Comparison of ENCODE assay signal across 10 mouse cellular contexts in the genomic region with DNA sequence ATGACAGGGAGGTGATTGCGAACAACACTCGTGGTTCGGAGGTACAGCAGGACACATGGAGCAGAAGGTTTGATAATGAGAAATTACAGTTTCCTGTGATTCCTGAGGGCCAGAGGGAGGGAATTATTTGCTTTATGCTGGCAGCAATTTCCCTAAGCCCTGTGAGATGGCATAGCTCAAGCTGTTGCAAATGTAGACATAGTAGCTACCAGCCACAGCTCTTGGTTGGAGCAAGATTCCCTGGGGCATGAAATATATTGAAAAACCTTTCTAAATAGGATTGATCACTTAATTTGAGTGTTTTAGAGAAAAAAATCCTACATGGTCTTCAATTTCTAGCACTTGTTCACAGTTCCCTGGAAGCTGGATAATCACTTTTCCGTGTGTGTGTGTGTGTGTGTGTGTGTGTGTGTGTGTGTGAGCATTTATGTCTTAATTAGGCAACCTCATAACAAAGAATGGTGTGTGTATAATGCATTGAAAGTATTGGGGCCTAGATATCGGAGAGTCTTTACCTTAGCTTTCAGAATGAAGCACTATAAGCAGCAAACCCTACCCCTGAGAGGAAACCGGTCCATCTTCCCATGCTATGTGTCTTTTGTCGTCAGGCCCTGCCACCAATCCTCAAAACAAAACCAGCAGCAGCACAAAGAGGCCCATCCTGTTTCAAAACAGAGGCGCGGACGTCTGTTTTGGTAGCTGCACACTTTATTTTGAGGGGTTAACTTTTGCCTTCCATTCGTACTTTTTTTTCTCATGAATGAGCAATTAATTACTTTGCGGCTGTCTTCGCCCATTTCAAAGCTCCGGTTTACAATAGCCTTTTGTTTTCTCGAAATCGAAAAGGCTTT.
DNase-seq lines count a peak whose midpoint lies in the region; ATAC-seq and TF ChIP-seq lines count a peak whose summit lies in the region.
"Had no signal": no experiment of that assay in that cellular context is flagged by ENCODE, and none has a peak within 500 bp of the region (broad histone marks: within the 10 kb centered on the region; RNA-seq: fewer than 3 reads in every experiment).

No protein-coding gene starts in this region.

- peaks cover 4% of the 10 kb centered on the region; the same call in 1 of the 2 replicates for H3K4me1 ChIP-seq in hindbrain, embryonic 12.5 days
- H3K4me1 ChIP-seq in midbrain, postnatal 0 days (ENCODE audit: insufficient read depth, low read length) = no peaks in the 10 kb centered on the region
- H3K4me1 ChIP-seq in thymus, adult 2 months (replicated peaks; ENCODE audit: control insufficient read depth, insufficient read depth, low read length) = no peaks in the 10 kb centered on the region
- H3K4me1 ChIP-seq: heart, embryonic 13.5 days had no signal

- no peaks in the 10 kb centered on the region for H3K9me3 ChIP-seq in hindbrain, embryonic 12.5 days (replicated peaks)
- H3K9me3 ChIP-seq in midbrain, postnatal 0 days (ENCODE audit: low read length) = no peaks in the 10 kb centered on the region
- H3K9me3 ChIP-seq: heart, embryonic 13.5 days had no signal

- H3K36me3 ChIP-seq in hindbrain, embryonic 12.5 days = no peaks in the 10 kb centered on the region
- H3K36me3 ChIP-seq in midbrain, postnatal 0 days (ENCODE audit: insufficient read depth, low read length) = no peaks in the 10 kb centered on the region
- no peaks in the 10 kb centered on the region for H3K36me3 ChIP-seq in thymus, adult 2 months (ENCODE audit: control insufficient read depth, insufficient read depth, low read length)
- H3K36me3 ChIP-seq: heart, embryonic 13.5 days had no signal

- peak overlapping the region; percentile 3; the same call in 1 of the 2 replicates for H3K4me3 ChIP-seq in layer of hippocampus, adult 2 months
- no peak overlapping the region for H3K4me3 ChIP-seq in hindbrain, embryonic 12.5 days
- H3K4me3 ChIP-seq in midbrain, postnatal 0 days (ENCODE audit: low read depth, low read length) = no peak overlapping the region
- H3K4me3 ChIP-seq in thymus, adult 2 months (ENCODE audit: control insufficient read depth, insufficient read depth, low read length) = no peak overlapping the region
- H3K4me3 ChIP-seq: heart, embryonic 13.5 days had no signal

- no peak for TF ChIP-seq POLR2A in thymus, adult 2 months (IDR thresholded peaks at IDR 0.05; ENCODE audit: control insufficient read depth, extremely low read depth, insufficient read depth, low read length, poor library complexity)

- 30% methylated on average over 16 of the region's 16 CpGs for WGBS in hindbrain, embryonic 12.5 days
- WGBS in midbrain, postnatal 0 days = 26% methylated on average over 16 of the region's 16 CpGs
- 79% methylated on average over 16 of the region's 16 CpGs for WGBS in thymus, adult 2 months

- DNase-seq in layer of hippocampus, adult 2 months (ENCODE audit: low spot score in 2 of 2) = no peak
- no peak for DNase-seq in layer of hippocampus, adult 18-20 months (ENCODE audit: low spot score in 2 of 2)
- DNase-seq in midbrain, postnatal 0 days (ENCODE audit: low spot score) = peak; percentile 54
- DNase-seq in thymus, adult 2 months = no peak
- no peak for DNase-seq in heart, postnatal 4 days
- no peak for DNase-seq in thymus, postnatal 10 days (ENCODE audit: low spot score in 2 of 2)
- no peak for DNase-seq in heart, adult 9 months (ENCODE audit: low spot score in 2 of 2)
- DNase-seq: kidney, adult 18-20 months had no signal

- H3K27ac ChIP-seq in layer of hippocampus, adult 2 months = no peak overlapping the region
- no peak overlapping the region for H3K27ac ChIP-seq in hindbrain, embryonic 12.5 days
- H3K27ac ChIP-seq in midbrain, postnatal 0 days (ENCODE audit: low read depth, low read length) = no peak overlapping the region
- H3K27ac ChIP-seq in thymus, adult 2 months (ENCODE audit: control insufficient read depth, insufficient read depth, low read length) = no peak overlapping the region
- H3K27ac ChIP-seq: heart, embryonic 13.5 days had no signal

- no peak for TF ChIP-seq CTCF in layer of hippocampus, adult 2 months (conservative IDR thresholded peaks at IDR 0.05)
- TF ChIP-seq CTCF in midbrain, postnatal 0 days (IDR thresholded peaks at IDR 0.05) = no peak
- no peak for TF ChIP-seq CTCF in thymus, adult 2 months (IDR thresholded peaks at IDR 0.05; ENCODE audit: borderline replicate concordance, control insufficient read depth, extremely low read depth, insufficient read depth, low read length, poor library complexity)

- H3K27me3 ChIP-seq in hindbrain, embryonic 12.5 days = no peaks in the 10 kb centered on the region; the same call in 1 of the 2 replicates
- no peaks in the 10 kb centered on the region for H3K27me3 ChIP-seq in midbrain, postnatal 0 days (ENCODE audit: insufficient read depth, low read length)
- no peaks in the 10 kb centered on the region for H3K27me3 ChIP-seq in thymus, adult 2 months (ENCODE audit: control insufficient read depth, insufficient read depth, low read length)
- H3K27me3 ChIP-seq: heart, embryonic 13.5 days had no signal

- no peak overlapping the region for H3K9ac ChIP-seq in hindbrain, embryonic 12.5 days
- no peak overlapping the region for H3K9ac ChIP-seq in midbrain, postnatal 0 days (replicated peaks; ENCODE audit: low read length, poor library complexity, severe bottlenecking)
- H3K9ac ChIP-seq: heart, embryonic 13.5 days had no signal

- peak overlapping the region; percentile 39 for H3K4me2 ChIP-seq in hindbrain, embryonic 12.5 days (replicated peaks)
- 0 out of 2 replicates have a peak overlapping the region, but pooled peaks have one; percentile 7 for H3K4me2 ChIP-seq in midbrain, postnatal 0 days (ENCODE audit: low read depth, low read length, poor library complexity, severe bottlenecking)
- H3K4me2 ChIP-seq: heart, embryonic 13.5 days had no signal

- peak; percentile 54; the same call in 1 of the 2 replicates for ATAC-seq in hindbrain, embryonic 12.5 days (ENCODE audit: low FRiP score)
- ATAC-seq in midbrain, postnatal 0 days (ENCODE audit: low FRiP score) = no peak
